Mouse (Mus musculus) neural tube, embryonic 10.5 days (tissue): ENCODE results near the gene Hist2h3c2.

Experiments used
- DNase-seq: peaks from one replicate; pipeline ENCODE4 v3.0.0-alpha.2; 2017; ENCODE audit warnings: low spot score; ENCODE audit errors: extremely low spot score

Gene Hist2h3c2

DNA sequence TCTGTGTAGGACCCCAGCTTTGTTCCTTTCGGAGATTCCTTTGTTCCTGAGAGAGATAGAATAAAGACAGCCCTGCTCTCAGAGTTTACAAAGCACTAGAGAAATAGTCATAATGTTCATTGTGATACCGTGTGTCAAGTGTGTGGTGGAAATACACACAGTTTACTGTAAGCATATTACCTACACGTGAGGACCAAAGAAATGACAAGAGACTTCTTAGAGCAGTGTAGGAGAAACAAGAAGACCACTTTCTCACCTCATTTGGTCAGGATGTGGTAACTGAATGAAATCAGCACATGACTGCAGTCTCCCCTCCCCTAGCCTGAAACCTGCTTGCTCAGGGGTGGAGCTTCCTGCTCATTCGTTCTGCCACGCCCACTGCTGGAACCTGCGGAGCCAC lies 40.7 kb downstream of the Hist2h3c2 start:
- no peak for DNase-seq

- peak; percentile 84 for DNase-seq
These were observed 41.7 kb downstream of the Hist2h3c2 start for GRCm38 (mm10) chr3:96197129-96197749.

- no peak for DNase-seq
These were observed 42.3 kb downstream of the Hist2h3c2 start for GRCm38 (mm10) chr3:96196437-96197128.

DNA sequence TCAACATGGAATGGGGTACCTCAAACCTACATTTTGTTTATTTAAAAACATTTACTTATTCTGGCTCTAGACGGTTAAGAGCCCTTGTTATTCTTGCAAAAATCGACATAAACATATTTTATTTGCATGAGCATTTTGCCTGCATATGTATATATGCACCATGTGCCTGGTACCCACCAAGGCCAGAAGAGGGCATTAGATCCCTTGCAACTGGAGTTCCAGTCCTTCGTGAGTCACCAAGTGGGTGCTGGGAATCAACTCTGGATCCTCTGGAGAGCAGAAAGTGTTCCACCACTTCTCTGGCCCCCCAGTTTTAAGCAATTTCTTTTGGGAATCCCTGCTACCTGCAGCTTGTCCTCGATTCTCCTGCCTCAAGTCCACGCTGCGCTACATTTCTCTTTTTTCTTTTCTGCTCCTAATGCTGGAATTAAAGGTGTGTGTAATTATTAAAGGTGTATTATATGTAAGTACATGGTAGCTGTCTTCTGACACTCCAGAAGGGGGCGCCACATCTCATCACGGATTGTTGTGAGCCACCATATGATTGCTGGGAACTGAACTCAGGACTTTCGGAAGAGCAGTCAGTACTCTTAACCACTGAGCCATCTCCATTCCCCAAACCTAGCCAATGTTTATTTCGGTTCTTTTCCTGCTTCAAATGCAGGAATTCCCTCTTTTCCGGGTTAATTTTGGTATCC lies 43.2 kb downstream of the Hist2h3c2 start:
- no peak for DNase-seq

DNA sequence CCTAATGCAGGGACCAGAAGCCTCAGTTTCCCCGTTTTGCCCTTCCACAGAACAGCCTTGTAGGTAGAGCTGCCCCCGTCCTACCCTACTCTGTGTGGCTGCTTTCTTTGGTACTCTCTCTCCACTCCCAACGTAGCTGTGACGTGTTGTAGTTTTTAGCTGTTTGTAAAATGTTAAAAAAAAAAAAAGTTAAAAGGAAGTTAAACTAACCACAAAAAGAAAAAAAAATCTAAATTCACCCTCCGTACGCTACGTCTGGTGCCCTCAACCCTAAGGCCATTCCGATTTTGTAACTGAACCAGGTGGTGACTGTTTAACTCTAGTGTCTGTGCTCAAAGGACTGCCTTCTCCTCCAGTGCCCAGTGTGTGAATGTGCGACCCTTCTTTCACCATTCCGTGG lies 44.0 kb downstream of the Hist2h3c2 start:
- no peak for DNase-seq

GRCm38 (mm10) chr3:96192977-96193376 lies 46.0 kb downstream of the Hist2h3c2 start:
- no peak for DNase-seq
